Comparison of ENCODE assay signal across 8 mouse cellular contexts in the genomic region with DNA sequence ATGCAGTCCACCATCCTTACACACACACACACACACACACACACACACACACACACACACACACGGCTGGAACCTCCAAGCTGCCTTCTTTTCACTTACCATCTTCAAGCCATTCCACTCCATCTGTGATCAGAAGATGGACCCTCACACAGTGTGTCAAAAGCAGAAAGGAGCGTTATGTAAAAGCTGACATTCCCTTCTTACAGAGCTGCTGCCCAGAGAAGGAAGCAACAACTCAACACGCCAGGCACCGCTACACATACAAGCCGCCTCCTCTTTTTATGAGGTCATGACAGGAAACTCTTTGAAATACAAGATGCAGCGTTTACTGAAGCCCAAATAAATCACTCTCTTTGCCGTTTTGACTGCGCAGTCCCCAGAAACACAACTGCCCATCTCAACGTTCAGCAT.
DNase-seq lines count a peak whose midpoint lies in the region; ATAC-seq and TF ChIP-seq lines count a peak whose summit lies in the region.

No protein-coding gene starts in this region.

- TF ChIP-seq CTCF in gastrocnemius, adult 2 months (IDR thresholded peaks at IDR 0.05), result no peak

- ATAC-seq in lung, embryonic 16.5 days (ENCODE audit: low read depth), result peak; percentile 34; the same call in 1 of the 2 replicates
- ATAC-seq in embryonic facial prominence, embryonic 15.5 days (ENCODE audit: insufficient number of reproducible peaks, low FRiP score, low TSS enrichment, low read depth), result no peak
- ATAC-seq in intestine, embryonic 16.5 days, result peak; percentile 60; the same call in 1 of the 2 replicates
- ATAC-seq in midbrain, embryonic 11.5 days (ENCODE audit: low FRiP score), result peak; percentile 12; the same call in 1 of the 2 replicates

- H3K4me2 ChIP-seq in lung, embryonic 16.5 days (ENCODE audit: low read depth, low read length), result no peak overlapping the region
- H3K4me2 ChIP-seq in embryonic facial prominence, embryonic 15.5 days (replicated peaks), result peak overlapping the region; percentile 24
- peak overlapping the region; percentile 42 for H3K4me2 ChIP-seq in intestine, embryonic 16.5 days (ENCODE audit: low read depth, low read length)
- peak overlapping the region; percentile 48 for H3K4me2 ChIP-seq in midbrain, embryonic 11.5 days

- no peaks in the 10 kb centered on the region for H3K36me3 ChIP-seq in lung, embryonic 16.5 days (ENCODE audit: control insufficient read depth, insufficient read depth, low read length)
- no peaks in the 10 kb centered on the region for H3K36me3 ChIP-seq in embryonic facial prominence, embryonic 15.5 days
- H3K36me3 ChIP-seq in intestine, embryonic 16.5 days (ENCODE audit: control insufficient read depth, insufficient read depth, low read length), result no peaks in the 10 kb centered on the region
- H3K36me3 ChIP-seq in midbrain, embryonic 11.5 days (ENCODE audit: control insufficient read depth, insufficient read depth, low read length), result no peaks in the 10 kb centered on the region

- DNase-seq in lung, postnatal 4 days, result no peak
- peak; percentile 91 for DNase-seq in midbrain, embryonic 11.5 days (ENCODE audit: low spot score, missing footprints)
- peak; percentile 19 for DNase-seq in thymus, postnatal 25 days
- DNase-seq in spleen, postnatal 4 days (ENCODE audit: low spot score in 2 of 2), result no peak
- no peak for DNase-seq in gastrocnemius, adult 2 months

- no peaks in the 10 kb centered on the region for H3K4me1 ChIP-seq in lung, embryonic 16.5 days (replicated peaks; ENCODE audit: control insufficient read depth, insufficient read depth, low read length)
- H3K4me1 ChIP-seq in embryonic facial prominence, embryonic 15.5 days, result no peaks in the 10 kb centered on the region
- 0 out of 2 replicates have a peak, but pooled peaks cover 5% of the 10 kb centered on the region for H3K4me1 ChIP-seq in intestine, embryonic 16.5 days (ENCODE audit: control insufficient read depth, insufficient read depth, low read length)
- peaks cover 27% of the 10 kb centered on the region for H3K4me1 ChIP-seq in midbrain, embryonic 11.5 days (ENCODE audit: control insufficient read depth, insufficient read depth, low read length)

- 27% methylated on average over 9 of the region's 9 CpGs for WGBS in lung, embryonic 16.5 days
- 29% methylated on average over 9 of the region's 9 CpGs for WGBS in embryonic facial prominence, embryonic 15.5 days
- 7% methylated on average over 9 of the region's 9 CpGs for WGBS in intestine, embryonic 16.5 days
- WGBS in midbrain, embryonic 11.5 days, result 33% methylated on average over 9 of the region's 9 CpGs

- intact Hi-C loops in gastrocnemius, adult 2 months (cut with DNase I), result no loop called here

- no peak overlapping the region for H3K27ac ChIP-seq in lung, embryonic 16.5 days (ENCODE audit: low read length)
- H3K27ac ChIP-seq in embryonic facial prominence, embryonic 15.5 days (replicated peaks), result no peak overlapping the region
- no peak overlapping the region; the same call in 1 of the 2 replicates for H3K27ac ChIP-seq in intestine, embryonic 16.5 days (ENCODE audit: low read length)
- H3K27ac ChIP-seq in midbrain, embryonic 11.5 days (ENCODE audit: low read depth, low read length), result peak overlapping the region; percentile 89
- H3K27ac ChIP-seq in gastrocnemius, adult 2 months, result no peak overlapping the region

- H3K9ac ChIP-seq in lung, embryonic 16.5 days (ENCODE audit: low read length), result no peak overlapping the region
- H3K9ac ChIP-seq in embryonic facial prominence, embryonic 15.5 days, result no peak overlapping the region
- H3K9ac ChIP-seq in intestine, embryonic 16.5 days (ENCODE audit: low read depth, low read length), result no peak overlapping the region
- peak overlapping the region; percentile 73 for H3K9ac ChIP-seq in midbrain, embryonic 11.5 days (ENCODE audit: low read length)

- H3K27me3 ChIP-seq in lung, embryonic 16.5 days (ENCODE audit: control insufficient read depth, insufficient read depth, low read depth, low read length), result no peaks in the 10 kb centered on the region
- H3K27me3 ChIP-seq in embryonic facial prominence, embryonic 15.5 days, result no peaks in the 10 kb centered on the region
- H3K27me3 ChIP-seq in intestine, embryonic 16.5 days (replicated peaks; ENCODE audit: control insufficient read depth, insufficient read depth, low read length), result no peaks in the 10 kb centered on the region
- peaks cover 12% of the 10 kb centered on the region for H3K27me3 ChIP-seq in midbrain, embryonic 11.5 days (ENCODE audit: control insufficient read depth, insufficient read depth, low read length)

- H3K4me3 ChIP-seq in lung, embryonic 16.5 days (ENCODE audit: low read length), result no peak overlapping the region
- H3K4me3 ChIP-seq in embryonic facial prominence, embryonic 15.5 days (replicated peaks), result peak overlapping the region; percentile 16; the same call in 1 of the 2 replicates
- H3K4me3 ChIP-seq in intestine, embryonic 16.5 days (ENCODE audit: low read length), result peak overlapping the region; percentile 21
- H3K4me3 ChIP-seq in midbrain, embryonic 11.5 days (ENCODE audit: low read depth, low read length), result peak overlapping the region; percentile 43
- H3K4me3 ChIP-seq in gastrocnemius, adult 2 months, result no peak overlapping the region

- H3K9me3 ChIP-seq in lung, embryonic 16.5 days (ENCODE audit: control insufficient read depth, low read length), result no peaks in the 10 kb centered on the region
- H3K9me3 ChIP-seq in embryonic facial prominence, embryonic 15.5 days (replicated peaks), result no peaks in the 10 kb centered on the region
- no peaks in the 10 kb centered on the region for H3K9me3 ChIP-seq in intestine, embryonic 16.5 days (ENCODE audit: control insufficient read depth, low read length)
- H3K9me3 ChIP-seq in midbrain, embryonic 11.5 days (ENCODE audit: control insufficient read depth, low read length), result no peaks in the 10 kb centered on the region

Comparison
In these comparisons a context has a peak if more than half of its experiments do, and no peak if none do; other contexts are left out.
1. H3K4me3 ChIP-seq: peak in embryonic facial prominence, embryonic 15.5 days (single experiment), intestine, embryonic 16.5 days (single experiment) and midbrain, embryonic 11.5 days (single experiment); none in lung, embryonic 16.5 days (single experiment) and gastrocnemius, adult 2 months (single experiment).
2. DNase-seq: peak in midbrain, embryonic 11.5 days (single experiment) and thymus, postnatal 25 days (single experiment); none in lung, postnatal 4 days (0 of 2), spleen, postnatal 4 days (0 of 2) and gastrocnemius, adult 2 months (single experiment).